Mouse (Mus musculus): Measurements from ENCODE around the gene Lasp1.

DNA sequence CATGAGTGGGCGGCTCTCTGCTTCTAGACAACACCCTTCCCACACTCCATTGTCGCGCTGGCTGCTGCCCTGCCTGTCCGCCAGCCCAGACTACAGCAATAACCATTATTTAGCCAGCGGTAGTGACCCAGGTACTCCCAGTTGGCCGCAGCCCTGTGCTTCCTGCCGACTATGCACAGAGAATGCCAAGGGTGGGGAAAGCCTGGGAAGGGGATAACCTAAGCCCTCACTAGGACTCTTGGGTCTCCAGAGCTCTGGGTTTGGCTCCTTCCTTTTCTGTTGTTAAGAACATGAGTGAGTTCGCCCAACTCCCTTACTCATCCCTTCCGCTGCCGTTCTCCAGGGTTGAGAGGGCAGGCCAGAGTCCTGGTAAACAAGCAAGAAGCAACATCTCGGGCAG, 33.2 kb downstream of the Lasp1 start:
- no peak for TF ChIP-seq CTCF (IDR thresholded peaks at IDR 0.05; ENCODE audit: low read depth)
- no peak for TF ChIP-seq EP300 (optimal IDR thresholded peaks at IDR 0.05)

All from stomach, postnatal 0 days (tissue).